Mouse (Mus musculus) regulatory T cell (primary cell): ENCODE results near the gene Ppat.

Experiments
- in situ Hi-C: fragments of 300-600 bp; cut with MboI, MseI; formaldehyde crosslinking; loops from one replicate; pipeline ENCODE4 v1.15.1; 2025; ENCODE audit warnings: high pct_unique_total_duplicates

Ppat gene

GRCm38 (mm10) chr5:76892608-76893007, 58.8 kb downstream of the Ppat start:
- in situ Hi-C loops: no loop called here

GRCm38 (mm10) chr5:76887011-76887410, 64.4 kb downstream of the Ppat start:
- in situ Hi-C loops: no loop called here

GRCm38 (mm10) chr5:76884107-76884506, 67.3 kb downstream of the Ppat start:
- in situ Hi-C loops: no loop called here

GRCm38 (mm10) chr5:76876106-76876758, 75.1 kb downstream of the Ppat start:
- in situ Hi-C loops: no loop called here

- in situ Hi-C loops: no loop called here
These were observed 81.8 kb downstream of the Ppat start for GRCm38 (mm10) chr5:76869553-76869952.

- in situ Hi-C loops: no loop called here
These were observed 82.6 kb downstream of the Ppat start for GRCm38 (mm10) chr5:76868693-76869286.

- in situ Hi-C loops: no loop called here
These were observed 84.6 kb downstream of the Ppat start for GRCm38 (mm10) chr5:76866819-76867218.
